In genomic region chr4:43394345-43394891, GRCm38 (mm10) we compare ENCODE assay signal across 9 mouse cellular contexts. TPM values are rescaled to one million over a fixed set of nuclear protein-coding genes. Genes with fewer than 3 reads are reported as not detected.
A peak's percentile ranks its signal among the peaks of the same experiment; 100 is the strongest.
DNase-seq lines count a peak whose midpoint lies in the region; ATAC-seq and TF ChIP-seq lines count a peak whose summit lies in the region.
"Had no signal": no experiment of that assay in that cellular context is flagged by ENCODE, and none has a peak within 500 bp of the region (broad histone marks: within the 10 kb centered on the region; RNA-seq: fewer than 3 reads in every experiment).

No protein-coding gene starts in this region.

- no peak overlapping the region for H3K9ac ChIP-seq in forebrain, postnatal 0 days
- peak overlapping the region; percentile 76 for H3K9ac ChIP-seq in heart, adult 2 months (ENCODE audit: low read depth, low read length)
- H3K9ac ChIP-seq in kidney, embryonic 14.5 days (ENCODE audit: low read depth, low read length): peak overlapping the region; percentile 23; the same call in 1 of the 2 replicates

- peak; percentile 99 for TF ChIP-seq EP300 in heart, adult 2 months (IDR thresholded peaks at IDR 0.05; ENCODE audit: insufficient read depth, low read depth, low read length)

- no peaks in the 10 kb centered on the region for H3K9me3 ChIP-seq in forebrain, embryonic 10.5 days
- no peaks in the 10 kb centered on the region for H3K9me3 ChIP-seq in forebrain, postnatal 0 days (ENCODE audit: low read length)
- H3K9me3 ChIP-seq in kidney, embryonic 14.5 days (ENCODE audit: control insufficient read depth, low read length): no peaks in the 10 kb centered on the region

- H3K27me3 ChIP-seq in forebrain, embryonic 10.5 days (ENCODE audit: poor library complexity, severe bottlenecking): no peaks in the 10 kb centered on the region
- no peaks in the 10 kb centered on the region for H3K27me3 ChIP-seq in forebrain, postnatal 0 days (ENCODE audit: insufficient read depth, low read length)
- H3K27me3 ChIP-seq in heart, adult 2 months (ENCODE audit: control insufficient read depth, insufficient read depth, low read length): no peaks in the 10 kb centered on the region
- no peaks in the 10 kb centered on the region for H3K27me3 ChIP-seq in kidney, embryonic 14.5 days (ENCODE audit: control insufficient read depth, insufficient read depth, low read length)

- TF ChIP-seq POLR2A in heart, adult 2 months (IDR thresholded peaks at IDR 0.05; ENCODE audit: insufficient read depth, low read depth, low read length): peak; percentile 94

- ATAC-seq in forebrain, postnatal 0 days: no peak
- peak; percentile 90 for ATAC-seq in kidney, embryonic 14.5 days (ENCODE audit: low FRiP score, low TSS enrichment)
- no peak for ATAC-seq in megakaryocyte-erythroid progenitor cell, adult 5-6 weeks (replicated peaks; ENCODE audit: low FRiP score, low TSS enrichment, poor library complexity, severe bottlenecking)

- H3K4me2 ChIP-seq in forebrain, postnatal 0 days (ENCODE audit: low read depth): no peak overlapping the region
- H3K4me2 ChIP-seq in kidney, embryonic 14.5 days (replicated peaks; ENCODE audit: low read depth, low read length): peak overlapping the region; percentile 19; the same call in 1 of the 2 replicates

- peak overlapping the region; percentile 65 for H3K27ac ChIP-seq in forebrain, embryonic 10.5 days
- no peak overlapping the region for H3K27ac ChIP-seq in forebrain, postnatal 0 days (ENCODE audit: low read depth, low read length)
- H3K27ac ChIP-seq in heart, adult 2 months: peak overlapping the region; percentile 94
- H3K27ac ChIP-seq in kidney, embryonic 14.5 days (ENCODE audit: low read depth, low read length): peak overlapping the region; percentile 90

- no peaks in the 10 kb centered on the region for H3K36me3 ChIP-seq in forebrain, embryonic 10.5 days (replicated peaks)
- no peaks in the 10 kb centered on the region for H3K36me3 ChIP-seq in forebrain, postnatal 0 days (ENCODE audit: insufficient read depth)
- peaks cover 27% of the 10 kb centered on the region for H3K36me3 ChIP-seq in heart, adult 2 months (ENCODE audit: control insufficient read depth, insufficient read depth, low read length)
- H3K36me3 ChIP-seq in kidney, embryonic 14.5 days (ENCODE audit: control insufficient read depth, insufficient read depth, low read length): no peaks in the 10 kb centered on the region

- TF ChIP-seq CTCF in forebrain, postnatal 0 days (IDR thresholded peaks at IDR 0.05; ENCODE audit: low read depth): no peak
- TF ChIP-seq CTCF in heart, adult 2 months (IDR thresholded peaks at IDR 0.05): peak; percentile 43

- no peak overlapping the region for H3K4me3 ChIP-seq in forebrain, embryonic 10.5 days
- H3K4me3 ChIP-seq in forebrain, postnatal 0 days (ENCODE audit: low read depth, low read length): no peak overlapping the region
- H3K4me3 ChIP-seq in heart, adult 2 months: peak overlapping the region; percentile 15
- H3K4me3 ChIP-seq in kidney, embryonic 14.5 days (ENCODE audit: low read length): no peak overlapping the region

- H3K79me2 ChIP-seq in heart, adult 2 months (replicated peaks; ENCODE audit: control insufficient read depth, insufficient read depth, low read length): 0 out of 2 replicates have a peak, but pooled peaks cover 2% of the 10 kb centered on the region

- intact Hi-C loops in heart, adult 2 months (cut with DNase I): loop anchor here (1.0 kb wide), 1 partner anchor 12 kb away; no protein-coding TSS in a partner anchor

- H3K4me1 ChIP-seq in forebrain, embryonic 10.5 days: peaks cover 40% of the 10 kb centered on the region
- no peaks in the 10 kb centered on the region for H3K4me1 ChIP-seq in forebrain, postnatal 0 days (ENCODE audit: insufficient read depth)
- peaks cover 35% of the 10 kb centered on the region for H3K4me1 ChIP-seq in heart, adult 2 months (ENCODE audit: control insufficient read depth, insufficient read depth, low read length)
- peaks cover 25% of the 10 kb centered on the region for H3K4me1 ChIP-seq in kidney, embryonic 14.5 days (ENCODE audit: control insufficient read depth, insufficient read depth, low read length)

- 68% methylated on average over 15 of the region's 15 CpGs for WGBS in forebrain, embryonic 10.5 days
- WGBS in forebrain, postnatal 0 days: 77% methylated on average over 15 of the region's 15 CpGs
- 4% methylated on average over 15 of the region's 15 CpGs for WGBS in heart, adult 2 months
- WGBS in kidney, embryonic 14.5 days: 16% methylated on average over 15 of the region's 15 CpGs

- no peak for DNase-seq in forebrain, embryonic 10.5 days (ENCODE audit: extremely low spot score, low spot score)
- no peak for DNase-seq in forebrain, postnatal 0 days
- DNase-seq in cerebellum, adult 8-10 months: peak; percentile 56
- peak; percentile 83 to 88 for DNase-seq in heart, adult 2 months
- DNase-seq in mesoderm, embryonic 11.5 days (ENCODE audit: low read depth, low spot score): peak; percentile 38
- DNase-seq in layer of hippocampus, postnatal 14 days (ENCODE audit: low spot score in 2 of 2): no peak

RNA-seq across cellular contexts. Expression of gene Rusc2, which starts 12.6 kb away (rescaled TPM):
- polyA plus RNA-seq in forebrain, embryonic 10.5 days (2016; fragmentation: Nextera tagmentation; extraction: Ambion mirVana): 7.4 and 8.4 TPM in 2 replicates
- total RNA-seq in forebrain, postnatal 0 days (2014; rRNA removed): 116 and 148 TPM in 2 replicates
- polyA plus RNA-seq in forebrain, postnatal 0 days (2015; fragmentation: Nextera tagmentation; extraction: Ambion mirVana): 73.2 and 75.8 TPM in 2 replicates
- 10 to 100 TPM; 43.5 to 45.3 TPM for total RNA-seq in heart, adult 2 months (2021)
- polyA plus RNA-seq in heart, adult 2 months (2012; rRNA removed): 27.2 and 27.5 TPM in 2 replicates
- polyA plus RNA-seq in kidney, embryonic 14.5 days (2014; fragmentation: Nextera tagmentation; extraction: Ambion mirVana): 8.9 and 11.2 TPM in 2 replicates
- total RNA-seq in megakaryocyte-erythroid progenitor cell, adult 5-6 weeks (2014; fragmentation: Nextera tagmentation): 1.8 and 7.6 TPM in 2 replicates
- 0.19 and 1.5 TPM in 2 replicates for total RNA-seq in megakaryocyte-erythroid progenitor cell, adult 5-6 weeks (2017)
- 100 to 1,000 TPM; 127 to 145 TPM for total RNA-seq in layer of hippocampus, postnatal 14 days (2021)

RNA-seq across cellular contexts. Expression of gene Fam166b, which starts 34.5 kb away (rescaled TPM):
- 0.10 and 0.17 TPM in 2 replicates for polyA plus RNA-seq in forebrain, embryonic 10.5 days (2016; fragmentation: Nextera tagmentation; extraction: Ambion mirVana)
- 0.15 and 1.3 TPM in 2 replicates for total RNA-seq in forebrain, postnatal 0 days (2014; rRNA removed)
- 0.58 and 0.96 TPM in 2 replicates for polyA plus RNA-seq in forebrain, postnatal 0 days (2015; fragmentation: Nextera tagmentation; extraction: Ambion mirVana)
- total RNA-seq in heart, adult 2 months (2021): not detected
- 1.4 TPM in 1 of 2 replicates, not detected in the other for polyA plus RNA-seq in heart, adult 2 months (2012; rRNA removed)
- polyA plus RNA-seq in kidney, embryonic 14.5 days (2014; fragmentation: Nextera tagmentation; extraction: Ambion mirVana): 0.24 and 0.38 TPM in 2 replicates
- total RNA-seq in megakaryocyte-erythroid progenitor cell, adult 5-6 weeks (2014; fragmentation: Nextera tagmentation): not detected in 2 replicates
- total RNA-seq in megakaryocyte-erythroid progenitor cell, adult 5-6 weeks (2017): not detected in 2 replicates
- 1 to 10 TPM in 1 of 2 experiments, under 1 TPM in 1; 0.76 to 2.4 TPM for total RNA-seq in layer of hippocampus, postnatal 14 days (2021)
- total RNA-seq: hematopoietic stem cell, adult 5-6 weeks had no signal

RNA-seq across cellular contexts. Expression of gene Tesk1, which starts 47.3 kb away (rescaled TPM):
- 3.2 and 3.5 TPM in 2 replicates for polyA plus RNA-seq in forebrain, embryonic 10.5 days (2016; fragmentation: Nextera tagmentation; extraction: Ambion mirVana)
- total RNA-seq in forebrain, postnatal 0 days (2014; rRNA removed): 101 and 124 TPM in 2 replicates
- 14.8 and 15.4 TPM in 2 replicates for polyA plus RNA-seq in forebrain, postnatal 0 days (2015; fragmentation: Nextera tagmentation; extraction: Ambion mirVana)
- 10 to 100 TPM; 36.6 to 37.5 TPM for total RNA-seq in heart, adult 2 months (2021)
- polyA plus RNA-seq in heart, adult 2 months (2012; rRNA removed): 51.5 and 52.6 TPM in 2 replicates
- 11.4 and 14.9 TPM in 2 replicates for polyA plus RNA-seq in kidney, embryonic 14.5 days (2014; fragmentation: Nextera tagmentation; extraction: Ambion mirVana)
- total RNA-seq in megakaryocyte-erythroid progenitor cell, adult 5-6 weeks (2014; fragmentation: Nextera tagmentation): 11.7 and 15.6 TPM in 2 replicates
- total RNA-seq in megakaryocyte-erythroid progenitor cell, adult 5-6 weeks (2017): 4.3 and 4.8 TPM in 2 replicates
- total RNA-seq in layer of hippocampus, postnatal 14 days (2021): 10 to 100 TPM; 63.0 to 64.4 TPM

Comparison
In these comparisons a context has a peak if more than half of its experiments do, and no peak if none do; other contexts are left out.
1. DNase-seq: peak in cerebellum, adult 8-10 months (single experiment), heart, adult 2 months (2 of 2) and mesoderm, embryonic 11.5 days (single experiment); none in forebrain, embryonic 10.5 days (single experiment), forebrain, postnatal 0 days (single experiment) and layer of hippocampus, postnatal 14 days (0 of 2).
2. RNA of gene Rusc2, which starts 12.6 kb away (total RNA-seq): 116 to 148 TPM in forebrain, postnatal 0 days, 127 to 145 TPM in layer of hippocampus, postnatal 14 days and 43.5 to 45.3 TPM in heart, adult 2 months; 0.19 to 7.6 TPM in megakaryocyte-erythroid progenitor cell, adult 5-6 weeks; every median in the first group is over 4 times any median in the second.